Comparison of ENCODE assay signal across 18 mouse cellular contexts in genomic region chr17:46605987-46606386, GRCm38 (mm10). TPM values are rescaled to one million over a fixed set of nuclear protein-coding genes. Genes with fewer than 3 reads are reported as not detected.
DNase-seq lines count a peak whose midpoint lies in the region; ATAC-seq lines count a peak whose summit lies in the region.
"Had no signal": no experiment of that assay in that cellular context is flagged by ENCODE, and none has a peak within 500 bp of the region (broad histone marks: within the 10 kb centered on the region; RNA-seq: fewer than 3 reads in every experiment).

No protein-coding gene starts in this region.

- H3K4me2 ChIP-seq in limb, embryonic 12.5 days: no peak overlapping the region
- no peak overlapping the region for H3K4me2 ChIP-seq in neural tube, embryonic 13.5 days
- no peak overlapping the region for H3K4me2 ChIP-seq in neural tube, embryonic 15.5 days
- H3K4me2 ChIP-seq: embryonic facial prominence, embryonic 12.5 days; forebrain, embryonic 12.5 days had no signal

- H3K27me3 ChIP-seq in limb, embryonic 12.5 days: no peaks in the 10 kb centered on the region
- no peaks in the 10 kb centered on the region for H3K27me3 ChIP-seq in limb, embryonic 10.5 days (ENCODE audit: low read depth, poor library complexity, severe bottlenecking)
- H3K27me3 ChIP-seq in neural tube, embryonic 13.5 days: no peaks in the 10 kb centered on the region
- no peaks in the 10 kb centered on the region for H3K27me3 ChIP-seq in neural tube, embryonic 15.5 days (replicated peaks)
- H3K27me3 ChIP-seq: embryonic facial prominence, embryonic 12.5 days; forebrain, embryonic 12.5 days; megakaryocyte, embryonic 14.5 days had no signal

- no peak overlapping the region for H3K9ac ChIP-seq in limb, embryonic 12.5 days (replicated peaks)
- H3K9ac ChIP-seq in neural tube, embryonic 13.5 days: no peak overlapping the region
- H3K9ac ChIP-seq in neural tube, embryonic 15.5 days (replicated peaks): no peak overlapping the region
- H3K9ac ChIP-seq: embryonic facial prominence, embryonic 12.5 days; forebrain, embryonic 12.5 days; liver, embryonic 14.5 days had no signal

- no peaks in the 10 kb centered on the region for H3K9me3 ChIP-seq in limb, embryonic 12.5 days
- no peaks in the 10 kb centered on the region for H3K9me3 ChIP-seq in limb, embryonic 10.5 days (replicated peaks)
- H3K9me3 ChIP-seq in neural tube, embryonic 13.5 days: no peaks in the 10 kb centered on the region
- H3K9me3 ChIP-seq in neural tube, embryonic 15.5 days (replicated peaks): no peaks in the 10 kb centered on the region
- H3K9me3 ChIP-seq: embryonic facial prominence, embryonic 12.5 days; forebrain, embryonic 12.5 days; megakaryocyte, embryonic 14.5 days had no signal

- H3K4me3 ChIP-seq in limb, embryonic 12.5 days (replicated peaks): no peak overlapping the region
- no peak overlapping the region for H3K4me3 ChIP-seq in limb, embryonic 10.5 days
- H3K4me3 ChIP-seq in neural tube, embryonic 13.5 days: no peak overlapping the region
- no peak overlapping the region for H3K4me3 ChIP-seq in neural tube, embryonic 15.5 days (replicated peaks)
- H3K4me3 ChIP-seq: embryonic facial prominence, embryonic 12.5 days; forebrain, embryonic 12.5 days; megakaryocyte, embryonic 14.5 days; myocyte had no signal

- DNase-seq in frontal cortex, adult 2 months (ENCODE audit: extremely low spot score in 1 of 2, low spot score in 1 of 2): peak; percentile 30 to 61
- DNase-seq in frontal cortex, postnatal 10 days (ENCODE audit: low spot score in 2 of 2): no peak
- no peak for DNase-seq in limb, embryonic 10.5 days (ENCODE audit: low spot score)
- DNase-seq in right cerebral cortex, postnatal 36 days (ENCODE audit: low spot score in 2 of 2): peak; percentile 43 to 69
- no peak for DNase-seq in layer of hippocampus, adult 11-12 months (ENCODE audit: low spot score)
- DNase-seq: cerebellum, adult 11 months; gastrocnemius, postnatal 10 days; heart, postnatal 10 days; kidney, adult 9 months had no signal

- 0 out of 2 replicates have a peak overlapping the region, but pooled peaks have one; percentile 3 for H3K27ac ChIP-seq in limb, embryonic 12.5 days
- H3K27ac ChIP-seq in limb, embryonic 10.5 days: no peak overlapping the region
- 0 out of 2 replicates have a peak overlapping the region, but pooled peaks have one; percentile 74 for H3K27ac ChIP-seq in neural tube, embryonic 13.5 days (replicated peaks)
- H3K27ac ChIP-seq in neural tube, embryonic 15.5 days (replicated peaks): no peak overlapping the region
- H3K27ac ChIP-seq: forebrain, embryonic 12.5 days; liver, embryonic 14.5 days had no signal

- H3K36me3 ChIP-seq in limb, embryonic 12.5 days: peaks cover 15% of the 10 kb centered on the region
- H3K36me3 ChIP-seq in limb, embryonic 10.5 days: peaks cover 38% of the 10 kb centered on the region
- H3K36me3 ChIP-seq in neural tube, embryonic 13.5 days: no peaks in the 10 kb centered on the region
- H3K36me3 ChIP-seq in neural tube, embryonic 15.5 days: no peaks in the 10 kb centered on the region
- H3K36me3 ChIP-seq: embryonic facial prominence, embryonic 12.5 days; forebrain, embryonic 12.5 days had no signal

- WGBS in limb, embryonic 12.5 days: 79% methylated on average over 12 of the region's 12 CpGs
- 88% methylated on average over 12 of the region's 12 CpGs for WGBS in limb, embryonic 10.5 days
- 86% methylated on average over 12 of the region's 12 CpGs for WGBS in neural tube, embryonic 13.5 days
- 84% methylated on average over 12 of the region's 12 CpGs for WGBS in neural tube, embryonic 15.5 days

- peaks cover 51% of the 10 kb centered on the region for H3K4me1 ChIP-seq in limb, embryonic 12.5 days (replicated peaks)
- peaks cover 43% of the 10 kb centered on the region for H3K4me1 ChIP-seq in limb, embryonic 10.5 days
- H3K4me1 ChIP-seq in neural tube, embryonic 13.5 days (replicated peaks): peaks cover 55% of the 10 kb centered on the region
- H3K4me1 ChIP-seq in neural tube, embryonic 15.5 days: peaks cover 34% of the 10 kb centered on the region

- no peak for ATAC-seq in limb, embryonic 12.5 days (ENCODE audit: insufficient number of reproducible peaks, insufficient read depth, low FRiP score, low TSS enrichment, low read depth)
- ATAC-seq in neural tube, embryonic 13.5 days (ENCODE audit: low read depth): no peak
- no peak for ATAC-seq in neural tube, embryonic 15.5 days (ENCODE audit: low FRiP score)
- ATAC-seq: hindbrain, embryonic 16.5 days had no signal

RNA-seq across cellular contexts. Expression of gene Ptk7, which starts 23.3 kb away (rescaled TPM):
- polyA plus RNA-seq in frontal cortex, adult 2 months (2012; rRNA removed): 5.3 and 6.3 TPM in 2 replicates
- 156 and 165 TPM in 2 replicates for polyA plus RNA-seq in limb, embryonic 12.5 days (2016; fragmentation: Nextera tagmentation; extraction: Ambion mirVana)
- polyA plus RNA-seq in limb, embryonic 10.5 days (2016; fragmentation: Nextera tagmentation; extraction: Ambion mirVana): 102 and 142 TPM in 2 replicates
- 38.7 and 41.3 TPM in 2 replicates for polyA plus RNA-seq in neural tube, embryonic 13.5 days (2015; fragmentation: Nextera tagmentation; extraction: Ambion mirVana)
- 29.3 and 41.7 TPM in 2 replicates for polyA plus RNA-seq in neural tube, embryonic 15.5 days (2015; fragmentation: Nextera tagmentation; extraction: Ambion mirVana)

RNA-seq across cellular contexts. Expression of gene Klc4, which starts 39.8 kb away (rescaled TPM):
- polyA plus RNA-seq in frontal cortex, adult 2 months (2012; rRNA removed): 20.1 and 23.5 TPM in 2 replicates
- polyA plus RNA-seq in limb, embryonic 12.5 days (2016; fragmentation: Nextera tagmentation; extraction: Ambion mirVana): 27.2 and 27.6 TPM in 2 replicates
- polyA plus RNA-seq in limb, embryonic 10.5 days (2016; fragmentation: Nextera tagmentation; extraction: Ambion mirVana): 23.6 and 28.8 TPM in 2 replicates
- 41.8 and 45.3 TPM in 2 replicates for polyA plus RNA-seq in neural tube, embryonic 13.5 days (2015; fragmentation: Nextera tagmentation; extraction: Ambion mirVana)
- 31.8 and 32.3 TPM in 2 replicates for polyA plus RNA-seq in neural tube, embryonic 15.5 days (2015; fragmentation: Nextera tagmentation; extraction: Ambion mirVana)

RNA-seq across cellular contexts. Expression of gene Mrpl2, which starts 40.0 kb away (rescaled TPM):
- polyA plus RNA-seq in frontal cortex, adult 2 months (2012; rRNA removed): 51.2 and 58.7 TPM in 2 replicates
- 99.5 and 112 TPM in 2 replicates for polyA plus RNA-seq in limb, embryonic 12.5 days (2016; fragmentation: Nextera tagmentation; extraction: Ambion mirVana)
- 140 and 144 TPM in 2 replicates for polyA plus RNA-seq in limb, embryonic 10.5 days (2016; fragmentation: Nextera tagmentation; extraction: Ambion mirVana)
- polyA plus RNA-seq in neural tube, embryonic 13.5 days (2015; fragmentation: Nextera tagmentation; extraction: Ambion mirVana): 63.2 and 70.1 TPM in 2 replicates
- polyA plus RNA-seq in neural tube, embryonic 15.5 days (2015; fragmentation: Nextera tagmentation; extraction: Ambion mirVana): 64.9 and 80.5 TPM in 2 replicates

RNA-seq across cellular contexts. Expression of gene Cul7, which starts 44.1 kb away (rescaled TPM):
- 33.0 and 35.2 TPM in 2 replicates for polyA plus RNA-seq in frontal cortex, adult 2 months (2012; rRNA removed)
- polyA plus RNA-seq in limb, embryonic 12.5 days (2016; fragmentation: Nextera tagmentation; extraction: Ambion mirVana): 56.1 and 60.1 TPM in 2 replicates
- 40.3 and 48.0 TPM in 2 replicates for polyA plus RNA-seq in limb, embryonic 10.5 days (2016; fragmentation: Nextera tagmentation; extraction: Ambion mirVana)
- 40.0 and 41.7 TPM in 2 replicates for polyA plus RNA-seq in neural tube, embryonic 13.5 days (2015; fragmentation: Nextera tagmentation; extraction: Ambion mirVana)
- polyA plus RNA-seq in neural tube, embryonic 15.5 days (2015; fragmentation: Nextera tagmentation; extraction: Ambion mirVana): 37.1 and 40.1 TPM in 2 replicates

RNA-seq across cellular contexts. Expression of gene Srf, which starts 50.0 kb away (rescaled TPM):
- 74.8 and 82.0 TPM in 2 replicates for polyA plus RNA-seq in frontal cortex, adult 2 months (2012; rRNA removed)
- polyA plus RNA-seq in limb, embryonic 12.5 days (2016; fragmentation: Nextera tagmentation; extraction: Ambion mirVana): 11.8 and 12.4 TPM in 2 replicates
- 8.3 and 9.0 TPM in 2 replicates for polyA plus RNA-seq in limb, embryonic 10.5 days (2016; fragmentation: Nextera tagmentation; extraction: Ambion mirVana)
- polyA plus RNA-seq in neural tube, embryonic 13.5 days (2015; fragmentation: Nextera tagmentation; extraction: Ambion mirVana): 4.7 and 5.4 TPM in 2 replicates
- 2.5 and 6.4 TPM in 2 replicates for polyA plus RNA-seq in neural tube, embryonic 15.5 days (2015; fragmentation: Nextera tagmentation; extraction: Ambion mirVana)

Comparison
In these comparisons a context has a peak if more than half of its experiments do, and no peak if none do; other contexts are left out.
1. DNase-seq: peak in frontal cortex, adult 2 months (2 of 2) and right cerebral cortex, postnatal 36 days (2 of 2); none in frontal cortex, postnatal 10 days (0 of 2), limb, embryonic 10.5 days (single experiment) and layer of hippocampus, adult 11-12 months (single experiment).
2. H3K27ac ChIP-seq: peak in limb, embryonic 12.5 days (single experiment) and neural tube, embryonic 13.5 days (single experiment); none in limb, embryonic 10.5 days (single experiment) and neural tube, embryonic 15.5 days (single experiment).